Mouse (Mus musculus) retina, adult 2 months (tissue): Measurements from ENCODE around the gene Mmachc.
"Not testable (repeated sequence)": the region's sequence is repeated elsewhere in the genome, so short reads cannot be mapped to it uniquely, and the experiment has no call there.

Experiments used
- DNase-seq: peaks from one replicate; pipeline ENCODE4 v3.0.0-alpha.2; 2012; ENCODE audit warnings: low read depth, low spot score

The Mmachc gene

GRCm38 (mm10) chr4:116689309-116689876 is 18.8 kb downstream of the Mmachc start:
- no peak for DNase-seq

- no peak for DNase-seq
Observed at GRCm38 (mm10) chr4:116687041-116687440, 21.2 kb downstream of the Mmachc start.

GRCm38 (mm10) chr4:116685402-116686061 is 22.7 kb downstream of the Mmachc start, which contains the start of gene Prdx1:
Gene Prdx1 (plus strand): TSS chr4:116685544.
- DNase-seq: peak; percentile 79

GRCm38 (mm10) chr4:116684665-116685064 is 23.5 kb downstream of the Mmachc start:
- no peak for DNase-seq

- no peak for DNase-seq
Observed at GRCm38 (mm10) chr4:116683957-116684356, 24.2 kb downstream of the Mmachc start.

- DNase-seq: not testable (repeated sequence)
Observed at GRCm38 (mm10) chr4:116680521-116680920, 27.7 kb downstream of the Mmachc start.

- DNase-seq: no peak
Observed at GRCm38 (mm10) chr4:116679141-116679540, 29.1 kb downstream of the Mmachc start.

- no peak for DNase-seq
Observed at GRCm38 (mm10) chr4:116677808-116678207, 30.4 kb downstream of the Mmachc start.

- no peak for DNase-seq
Observed at GRCm38 (mm10) chr4:116676027-116676426, 32.2 kb downstream of the Mmachc start.

- DNase-seq: not testable (repeated sequence)
Observed at GRCm38 (mm10) chr4:116674761-116675160, 33.4 kb downstream of the Mmachc start.

GRCm38 (mm10) chr4:116672785-116673184 is 35.4 kb downstream of the Mmachc start:
- DNase-seq: no peak

GRCm38 (mm10) chr4:116669291-116669690 is 38.9 kb downstream of the Mmachc start:
- no peak for DNase-seq

GRCm38 (mm10) chr4:116668145-116668544 is 40.1 kb downstream of the Mmachc start:
- DNase-seq: no peak

- no peak for DNase-seq
Observed at GRCm38 (mm10) chr4:116666625-116667024, 41.6 kb downstream of the Mmachc start.

GRCm38 (mm10) chr4:116661998-116662397 is 46.2 kb downstream of the Mmachc start:
- no peak for DNase-seq

GRCm38 (mm10) chr4:116660829-116661228 is 47.4 kb downstream of the Mmachc start:
- DNase-seq: no peak

- not testable (repeated sequence) for DNase-seq
Observed at GRCm38 (mm10) chr4:116659916-116660315, 48.3 kb downstream of the Mmachc start.

- no peak for DNase-seq
Observed at GRCm38 (mm10) chr4:116659474-116659873, 48.7 kb downstream of the Mmachc start.

GRCm38 (mm10) chr4:116657971-116658370 is 50.2 kb downstream of the Mmachc start:
- no peak for DNase-seq

- no peak for DNase-seq
Observed at GRCm38 (mm10) chr4:116655658-116656057, 52.5 kb downstream of the Mmachc start.

GRCm38 (mm10) chr4:116655100-116655499 is 53.1 kb downstream of the Mmachc start:
- DNase-seq: no peak

GRCm38 (mm10) chr4:116653228-116653627 is 55.0 kb downstream of the Mmachc start:
- no peak for DNase-seq
